Mouse (Mus musculus) testis, adult 2 months (tissue): ENCODE measurements around the gene Itga11. TPM values are rescaled to one million over a fixed set of nuclear protein-coding genes. Genes with fewer than 3 reads are reported as not detected.
A peak's percentile ranks its signal among the peaks of the same experiment; 100 is the strongest.

Experiments
- H3K27ac ChIP-seq: fragments of 200-500 bp; 2 replicates; pipeline ENCODE4 v1.5.1; 2012; ENCODE audit warnings: low read depth, low read length; ENCODE audit not compliant: control insufficient read depth, insufficient read depth
- H3K27me3 ChIP-seq: fragments of 200-500 bp; 2 replicates; pipeline ENCODE4 v1.6.1; 2012; ENCODE audit warnings: mild to moderate bottlenecking, low read length, moderate library complexity; ENCODE audit not compliant: control insufficient read depth, insufficient read depth
- H3K36me3 ChIP-seq: fragments of 200-500 bp; 2 replicates; pipeline ENCODE4 v1.6.1; 2012; ENCODE audit warnings: mild to moderate bottlenecking, low read length; ENCODE audit not compliant: control insufficient read depth, insufficient read depth
- H3K4me1 ChIP-seq: fragments of 200-500 bp; 2 replicates; pipeline ENCODE4 v1.6.1; 2012; ENCODE audit warnings: low read length; ENCODE audit not compliant: control insufficient read depth, insufficient read depth
- H3K4me3 ChIP-seq: fragments of 200-500 bp; 2 replicates; pipeline ENCODE4 v1.5.1; 2012; ENCODE audit warnings: low read depth, mild to moderate bottlenecking, low read length, moderate library complexity, mixed read lengths; ENCODE audit not compliant: control insufficient read depth
- CTCF ChIP-seq: fragments of 200-500 bp; IDR thresholded peaks from 2 replicates; pipeline ENCODE4 v1.5.1; 2012; ENCODE audit warnings: low read depth, mild to moderate bottlenecking, inconsistent platforms, low read length, moderate library complexity; ENCODE audit not compliant: control insufficient read depth, insufficient read depth, insufficient replicate concordance
- POLR2A ChIP-seq: fragments of 200-500 bp; IDR thresholded peaks from 2 replicates; pipeline ENCODE4 v1.6.1; 2012; ENCODE audit warnings: low read depth, mild to moderate bottlenecking, inconsistent platforms, low read length, moderate library complexity; ENCODE audit not compliant: control insufficient read depth
- polyA plus RNA-seq: library from polyadenylated mRNA; depleted of rRNA; stranded (reverse); fragments of >200 nt; gene quantifications from 2 replicates; pipeline ENCODE4 v1.2.3, GENCODE M21; 2012; rRNA removed

Gene Itga11
- polyA plus RNA-seq, 1 experiment = 3.8 TPM

GRCm38 (mm10) chr9:62828662-62829086 is 151.0 kb downstream of the Itga11 start:
- Histone ChIP-seq H3K27me3 (no peaks in the 10 kb centered on the region), H3K36me3 (no peaks in the 10 kb centered on the region), H3K27ac (peak overlapping the region; percentile 42; the same call in 1 of the 2 replicates), H3K4me3 (peak overlapping the region; percentile 74), H3K4me1 (peaks cover 33% of the 10 kb centered on the region)
- peak; percentile 98 for TF ChIP-seq CTCF
- peak; percentile 58; the same call in 1 of the 2 replicates for TF ChIP-seq POLR2A

GRCm38 (mm10) chr9:62829877-62830276 is 152.3 kb downstream of the Itga11 start:
- no peak overlapping the region for H3K27ac ChIP-seq
- no peaks in the 10 kb centered on the region for H3K27me3 ChIP-seq
- H3K36me3 ChIP-seq = no peaks in the 10 kb centered on the region
- H3K4me3 ChIP-seq = no peak overlapping the region
- TF ChIP-seq CTCF (no peak), POLR2A (no peak)
- peaks cover 33% of the 10 kb centered on the region for H3K4me1 ChIP-seq

Other genes with a start within 250 kb of the Itga11 start
- 2.9 and 3.3 TPM in 2 replicates for gene Coro2b, start 140.8 kb upstream of the Itga11 start, polyA plus RNA-seq
- gene Fem1b, start 134.1 kb downstream of the Itga11 start, polyA plus RNA-seq = 74.0 and 75.6 TPM in 2 replicates
- gene Cln6, start 161.0 kb downstream of the Itga11 start, polyA plus RNA-seq = 105 and 109 TPM in 2 replicates
- gene Calml4, start 180.3 kb downstream of the Itga11 start, polyA plus RNA-seq = 5.2 and 5.6 TPM in 2 replicates